Mouse (Mus musculus): ENCODE data around the gene Tenm4.

DNA sequence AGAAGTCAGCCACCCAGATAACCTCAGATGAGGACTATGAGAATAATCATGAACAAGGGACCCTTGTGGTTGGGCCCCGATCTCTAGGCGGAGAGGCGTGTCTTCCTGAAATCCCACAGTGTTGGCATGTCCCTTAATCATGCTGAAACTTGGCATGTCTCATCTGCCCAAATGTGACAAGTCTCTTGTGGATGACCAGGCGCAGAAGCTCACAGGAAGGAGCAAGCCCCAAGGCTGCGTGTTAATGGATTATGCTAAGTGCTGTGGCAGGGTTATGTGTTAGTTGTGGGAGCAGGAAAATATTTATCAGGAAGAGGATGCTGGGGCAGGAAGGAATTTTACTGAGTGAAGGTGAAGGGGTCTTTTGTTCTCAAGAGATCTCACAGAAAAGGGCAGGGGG, 642.0 kb downstream of the Tenm4 start:
- TF ChIP-seq CTCF (IDR thresholded peaks at IDR 0.05; ENCODE audit: low read depth): no peak
- TF ChIP-seq EP300 (IDR thresholded peaks at IDR 0.05; ENCODE audit: low read depth): no peak

Data from liver, postnatal 0 days (tissue).